7 mouse cellular contexts compared by ENCODE assay signal in the genomic region with DNA sequence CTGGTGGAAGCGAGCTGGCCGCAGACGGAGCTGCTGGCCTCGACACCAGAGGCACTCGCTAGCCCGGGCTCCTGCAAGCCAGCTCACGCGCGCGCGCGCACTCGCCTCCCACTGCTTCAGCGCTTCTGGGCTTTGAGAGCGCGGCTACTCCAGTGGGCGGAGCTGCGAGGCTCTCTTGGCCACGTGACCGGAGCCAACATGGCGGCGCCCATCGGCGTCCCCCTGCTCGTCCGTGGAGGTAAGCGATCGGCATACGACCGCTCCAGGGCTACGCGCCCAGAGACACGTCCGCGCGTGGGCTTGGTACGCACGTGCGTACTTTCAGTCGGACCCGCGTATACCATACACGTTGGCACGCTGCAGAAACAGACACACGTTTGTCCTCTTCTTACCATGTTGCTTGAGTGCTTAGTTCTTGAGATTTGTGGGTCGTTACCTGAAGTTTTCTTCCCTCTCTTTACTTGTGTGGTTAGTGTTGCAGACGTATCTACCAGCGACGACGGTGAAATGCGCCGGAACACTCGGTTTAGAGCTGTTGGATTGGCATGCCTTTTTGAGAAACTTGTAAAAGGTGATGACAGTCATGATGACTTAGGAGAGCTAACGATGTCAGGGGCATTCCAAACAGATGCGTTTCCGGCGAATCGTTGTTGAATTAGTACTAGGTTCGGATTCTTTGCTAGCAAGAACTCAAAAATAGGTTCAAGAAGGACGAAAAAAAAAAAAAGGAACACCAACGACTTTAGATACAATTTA. TPM values are rescaled to one million over a fixed set of nuclear protein-coding genes. Genes with fewer than 3 reads are reported as not detected.
A peak's percentile ranks its signal among the peaks of the same experiment; 100 is the strongest.
DNase-seq lines count a peak whose midpoint lies in the region; ATAC-seq and TF ChIP-seq lines count a peak whose summit lies in the region.

Gene Metap1d, plus strand, starts transcription at position 116 of the 756 bp plus-strand sequence.

- peak; percentile 52; the same call in 1 of the 2 replicates for TF ChIP-seq POLR2A in small intestine, adult 2 months (IDR thresholded peaks at IDR 0.05; ENCODE audit: low read depth, low read length)

- no peaks in the 10 kb centered on the region for H3K9me3 ChIP-seq in embryonic facial prominence, embryonic 10.5 days
- no peaks in the 10 kb centered on the region for H3K9me3 ChIP-seq in intestine, postnatal 0 days (ENCODE audit: control insufficient read depth)
- no peaks in the 10 kb centered on the region for H3K9me3 ChIP-seq in midbrain, embryonic 12.5 days

- no peaks in the 10 kb centered on the region for H3K36me3 ChIP-seq in embryonic facial prominence, embryonic 10.5 days (replicated peaks)
- no peaks in the 10 kb centered on the region for H3K36me3 ChIP-seq in intestine, postnatal 0 days (ENCODE audit: control insufficient read depth, insufficient read depth)
- no peaks in the 10 kb centered on the region for H3K36me3 ChIP-seq in midbrain, embryonic 12.5 days
- H3K36me3 ChIP-seq in small intestine, adult 2 months (ENCODE audit: control insufficient read depth, insufficient read depth, low read length), result no peaks in the 10 kb centered on the region

- peak within 1 kb of the TSS; percentile 75 for H3K4me2 ChIP-seq in intestine, postnatal 0 days (replicated peaks; ENCODE audit: low read depth)
- peak within 1 kb of the TSS; percentile 81 for H3K4me2 ChIP-seq in midbrain, embryonic 12.5 days (replicated peaks)

- H3K4me1 ChIP-seq in embryonic facial prominence, embryonic 10.5 days, result peaks cover 14% of the 10 kb centered on the region
- H3K4me1 ChIP-seq in intestine, postnatal 0 days (replicated peaks; ENCODE audit: control insufficient read depth, insufficient read depth, low read length), result no peaks in the 10 kb centered on the region
- H3K4me1 ChIP-seq in midbrain, embryonic 12.5 days, result peaks cover 9% of the 10 kb centered on the region; the same call in 1 of the 2 replicates
- H3K4me1 ChIP-seq in small intestine, adult 2 months (ENCODE audit: control insufficient read depth, insufficient read depth, insufficient read length, low read length), result peaks cover 3% of the 10 kb centered on the region; the same call in 1 of the 2 replicates

- ATAC-seq in intestine, postnatal 0 days, result peak; percentile 94
- ATAC-seq in midbrain, embryonic 12.5 days (ENCODE audit: low FRiP score, low read depth), result peak; percentile 96

- peaks cover 12% of the 10 kb centered on the region; the same call in 1 of the 2 replicates for H3K27me3 ChIP-seq in embryonic facial prominence, embryonic 10.5 days (replicated peaks; ENCODE audit: low read depth, poor library complexity, severe bottlenecking)
- no peaks in the 10 kb centered on the region for H3K27me3 ChIP-seq in intestine, postnatal 0 days (replicated peaks; ENCODE audit: control insufficient read depth, insufficient read depth, low read length)
- peaks cover 13% of the 10 kb centered on the region; the same call in 1 of the 2 replicates for H3K27me3 ChIP-seq in midbrain, embryonic 12.5 days
- H3K27me3 ChIP-seq in small intestine, adult 2 months (ENCODE audit: control insufficient read depth, insufficient read depth, low read length), result no peaks in the 10 kb centered on the region

- WGBS in embryonic facial prominence, embryonic 10.5 days, result under 1% methylated on average over 61 of the region's 61 CpGs
- under 1% methylated on average over 61 of the region's 61 CpGs for WGBS in intestine, postnatal 0 days
- 1% methylated on average over 61 of the region's 61 CpGs for WGBS in midbrain, embryonic 12.5 days
- under 1% methylated on average over 61 of the region's 61 CpGs for WGBS in small intestine, adult 2 months

- DNase-seq in adrenal gland, postnatal 10 days, result peak; percentile 96
- peak; percentile 99 for DNase-seq in embryonic facial prominence, embryonic 10.5 days (ENCODE audit: low spot score)
- DNase-seq in gonadal fat pad, adult 2 months (ENCODE audit: low read depth), result peak; percentile 44
- DNase-seq in left cerebral cortex, postnatal 4 days, result peak; percentile 98

- peak; percentile 49 for TF ChIP-seq CTCF in intestine, postnatal 0 days (IDR thresholded peaks at IDR 0.05; ENCODE audit: low read depth)
- no peak for TF ChIP-seq CTCF in small intestine, adult 2 months (IDR thresholded peaks at IDR 0.05; ENCODE audit: extremely low read depth, insufficient read length, insufficient replicate concordance, low read depth, low read length)

- peak within 1 kb of the TSS; percentile 84 for H3K27ac ChIP-seq in embryonic facial prominence, embryonic 10.5 days (replicated peaks)
- H3K27ac ChIP-seq in intestine, postnatal 0 days (ENCODE audit: low read depth, low read length), result no peak within 1 kb of the TSS
- H3K27ac ChIP-seq in midbrain, embryonic 12.5 days (replicated peaks), result no peak within 1 kb of the TSS
- H3K27ac ChIP-seq in small intestine, adult 2 months (ENCODE audit: insufficient read depth, low read depth, low read length), result no peak within 1 kb of the TSS

- intact Hi-C loops in left cerebral cortex, postnatal 4 days (cut with DNase I), result no loop called here

- H3K9ac ChIP-seq in intestine, postnatal 0 days (ENCODE audit: low read depth, low read length), result peak within 1 kb of the TSS; percentile 35; the same call in 1 of the 2 replicates
- H3K9ac ChIP-seq in midbrain, embryonic 12.5 days (replicated peaks), result peak within 1 kb of the TSS; percentile 48; the same call in 1 of the 2 replicates

- peak within 1 kb of the TSS; percentile 75 for H3K4me3 ChIP-seq in embryonic facial prominence, embryonic 10.5 days
- peak within 1 kb of the TSS; percentile 65 for H3K4me3 ChIP-seq in intestine, postnatal 0 days (ENCODE audit: low read depth, low read length)
- peak within 1 kb of the TSS; percentile 64 for H3K4me3 ChIP-seq in midbrain, embryonic 12.5 days
- peak within 1 kb of the TSS; percentile 93 for H3K4me3 ChIP-seq in small intestine, adult 2 months (ENCODE audit: low read depth, low read length)

RNA-seq across cellular contexts. Expression of gene Metap1d, which starts in this region (rescaled TPM):
- total RNA-seq in adrenal gland, postnatal 10 days (2021), result 10 to 100 TPM; 32.7 to 46.6 TPM
- polyA plus RNA-seq in embryonic facial prominence, embryonic 10.5 days (2016; fragmentation: Nextera tagmentation; extraction: Ambion mirVana), result 29.1 and 29.6 TPM in 2 replicates
- 20.8 and 26.6 TPM in 2 replicates for polyA plus RNA-seq in gonadal fat pad, adult 2 months (2012; rRNA removed)
- 13.5 and 15.6 TPM in 2 replicates for polyA plus RNA-seq in intestine, postnatal 0 days (2015; fragmentation: Nextera tagmentation; extraction: Ambion mirVana)
- total RNA-seq in left cerebral cortex, postnatal 4 days (2021), result 10 to 100 TPM; 21.8 to 23.2 TPM
- 34.4 and 37.4 TPM in 2 replicates for polyA plus RNA-seq in midbrain, embryonic 12.5 days (2016; fragmentation: Nextera tagmentation; extraction: Ambion mirVana)
- polyA plus RNA-seq in small intestine, adult 2 months (2012; rRNA removed), result 4.4 and 5.7 TPM in 2 replicates

Comparison
In these comparisons a context has a peak if more than half of its experiments do, and no peak if none do; other contexts are left out.
1. DNase-seq: peak in every context shown above with its lines; median percentile 99 in embryonic facial prominence, embryonic 10.5 days; 98 in left cerebral cortex, postnatal 4 days; 96 in adrenal gland, postnatal 10 days; 44 in gonadal fat pad, adult 2 months.